Mouse (Mus musculus) cortical plate, adult 2 months (tissue): ENCODE measurements at regions not wholly inside any gene's neighbourhood (a gene's known extent, or its start where the extent isn't known, plus 50 kb on each side); places are given as distances from the start of the nearest gene placed in this dataset.

ENCODE experiments used
- CTCF ChIP-seq: fragments of 200-500 bp; IDR thresholded peaks from 2 replicates; pipeline ENCODE4 v1.5.1; 2011; ENCODE audit warnings: mild to moderate bottlenecking, control low read depth, low read length; ENCODE audit not compliant: insufficient read depth; ENCODE audit errors: extremely low read depth
- POLR2A ChIP-seq: fragments of 200-500 bp; IDR thresholded peaks from 2 replicates; pipeline ENCODE4 v1.6.1; 2011; ENCODE audit warnings: mild to moderate bottlenecking, low read length, control low read depth; ENCODE audit not compliant: insufficient read depth; ENCODE audit errors: extremely low read depth

DNA sequence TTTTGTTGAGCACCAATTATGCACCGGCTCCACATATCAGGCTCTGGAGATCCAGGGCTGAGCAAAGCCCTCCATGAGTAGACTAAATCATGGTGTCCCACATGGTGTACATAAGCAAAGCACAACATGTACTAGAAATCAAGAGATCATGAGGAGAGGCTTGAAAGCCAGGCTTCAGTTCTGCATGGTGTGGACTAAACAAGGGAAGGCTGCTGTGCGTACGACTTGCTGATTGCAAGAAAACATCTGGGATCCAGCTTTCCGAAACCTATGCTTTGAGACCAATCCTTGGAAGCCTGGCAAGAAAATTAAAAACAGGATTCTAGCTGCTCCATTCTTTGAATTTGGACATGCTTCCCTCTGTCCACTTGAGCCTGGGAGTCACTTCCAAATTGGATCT is 249.1 kb upstream of the Sp8 start:
- TF ChIP-seq CTCF (no peak), POLR2A (no peak)
